Mouse (Mus musculus): Measurements from ENCODE around the gene Zranb3. TPM values are rescaled to one million over a fixed set of nuclear protein-coding genes. Genes with fewer than 3 reads are reported as not detected.
"Not testable (repeated sequence)": the region's sequence is repeated elsewhere in the genome, so short reads cannot be mapped to it uniquely, and the experiment has no call there.

Gene Zranb3
- total RNA-seq, 1 experiment from 2014 or later: 9.4 TPM

GRCm38 (mm10) chr1:128064716-128065115 lies 38.1 kb downstream of the Zranb3 start:
- no peak for ATAC-seq (ENCODE audit: extremely low read depth, insufficient number of reproducible peaks, low FRiP score, poor library complexity, severe bottlenecking)

- ATAC-seq (ENCODE audit: extremely low read depth, insufficient number of reproducible peaks, low FRiP score, poor library complexity, severe bottlenecking): no peak
These were observed 40.7 kb downstream of the Zranb3 start for GRCm38 (mm10) chr1:128062167-128062566.

GRCm38 (mm10) chr1:128061401-128061800 lies 41.4 kb downstream of the Zranb3 start:
- ATAC-seq (ENCODE audit: extremely low read depth, insufficient number of reproducible peaks, low FRiP score, poor library complexity, severe bottlenecking): no peak

GRCm38 (mm10) chr1:128060655-128061344 lies 42.0 kb downstream of the Zranb3 start:
- ATAC-seq (ENCODE audit: extremely low read depth, insufficient number of reproducible peaks, low FRiP score, poor library complexity, severe bottlenecking): no peak

- ATAC-seq (ENCODE audit: extremely low read depth, insufficient number of reproducible peaks, low FRiP score, poor library complexity, severe bottlenecking): no peak
These were observed 44.2 kb downstream of the Zranb3 start for GRCm38 (mm10) chr1:128058625-128059024.

GRCm38 (mm10) chr1:128057269-128057668 lies 45.6 kb downstream of the Zranb3 start:
- no peak for ATAC-seq (ENCODE audit: extremely low read depth, insufficient number of reproducible peaks, low FRiP score, poor library complexity, severe bottlenecking)

- ATAC-seq (ENCODE audit: extremely low read depth, insufficient number of reproducible peaks, low FRiP score, poor library complexity, severe bottlenecking): no peak
These were observed 55.9 kb downstream of the Zranb3 start for GRCm38 (mm10) chr1:128046920-128047319.

GRCm38 (mm10) chr1:128046455-128046854 lies 56.4 kb downstream of the Zranb3 start:
- ATAC-seq (ENCODE audit: extremely low read depth, insufficient number of reproducible peaks, low FRiP score, poor library complexity, severe bottlenecking): no peak

GRCm38 (mm10) chr1:128044181-128044580 lies 58.7 kb downstream of the Zranb3 start:
- no peak for ATAC-seq (ENCODE audit: extremely low read depth, insufficient number of reproducible peaks, low FRiP score, poor library complexity, severe bottlenecking)

GRCm38 (mm10) chr1:128036296-128036695 lies 66.6 kb downstream of the Zranb3 start:
- no peak for ATAC-seq (ENCODE audit: extremely low read depth, insufficient number of reproducible peaks, low FRiP score, poor library complexity, severe bottlenecking)

- ATAC-seq (ENCODE audit: extremely low read depth, insufficient number of reproducible peaks, low FRiP score, poor library complexity, severe bottlenecking): no peak
These were observed 70.7 kb downstream of the Zranb3 start for GRCm38 (mm10) chr1:128032123-128032522.

GRCm38 (mm10) chr1:128031524-128031923 lies 71.3 kb downstream of the Zranb3 start:
- ATAC-seq (ENCODE audit: extremely low read depth, insufficient number of reproducible peaks, low FRiP score, poor library complexity, severe bottlenecking): no peak

GRCm38 (mm10) chr1:128024363-128025114 lies 78.3 kb downstream of the Zranb3 start:
- no peak for ATAC-seq (ENCODE audit: extremely low read depth, insufficient number of reproducible peaks, low FRiP score, poor library complexity, severe bottlenecking)

GRCm38 (mm10) chr1:128020001-128020770 lies 82.7 kb downstream of the Zranb3 start:
- ATAC-seq (ENCODE audit: extremely low read depth, insufficient number of reproducible peaks, low FRiP score, poor library complexity, severe bottlenecking): no peak

- ATAC-seq (ENCODE audit: extremely low read depth, insufficient number of reproducible peaks, low FRiP score, poor library complexity, severe bottlenecking): no peak
These were observed 86.8 kb downstream of the Zranb3 start for GRCm38 (mm10) chr1:128016035-128016492.

GRCm38 (mm10) chr1:128013698-128014386 lies 89.0 kb downstream of the Zranb3 start:
- no peak for ATAC-seq (ENCODE audit: extremely low read depth, insufficient number of reproducible peaks, low FRiP score, poor library complexity, severe bottlenecking)

GRCm38 (mm10) chr1:128009751-128010150 lies 93.1 kb downstream of the Zranb3 start:
- no peak for ATAC-seq (ENCODE audit: extremely low read depth, insufficient number of reproducible peaks, low FRiP score, poor library complexity, severe bottlenecking)

GRCm38 (mm10) chr1:128006042-128006600 lies 96.7 kb downstream of the Zranb3 start:
- ATAC-seq (ENCODE audit: extremely low read depth, insufficient number of reproducible peaks, low FRiP score, poor library complexity, severe bottlenecking): not testable (repeated sequence)

GRCm38 (mm10) chr1:128004371-128004720 lies 98.5 kb downstream of the Zranb3 start:
- no peak for ATAC-seq (ENCODE audit: extremely low read depth, insufficient number of reproducible peaks, low FRiP score, poor library complexity, severe bottlenecking)

Measured in neutrophil, adult 5-6 weeks (primary cell).